Mouse (Mus musculus): Measurements from ENCODE around the gene D2hgdh. TPM values are rescaled to one million over a fixed set of nuclear protein-coding genes. Genes with fewer than 3 reads are reported as not detected.
"Not testable (repeated sequence)": the region's sequence is repeated elsewhere in the genome, so short reads cannot be mapped to it uniquely, and the experiment has no call there.

The D2hgdh gene
- polyA plus RNA-seq, 1 experiment from 2014 or later = 14.8 TPM

DNA sequence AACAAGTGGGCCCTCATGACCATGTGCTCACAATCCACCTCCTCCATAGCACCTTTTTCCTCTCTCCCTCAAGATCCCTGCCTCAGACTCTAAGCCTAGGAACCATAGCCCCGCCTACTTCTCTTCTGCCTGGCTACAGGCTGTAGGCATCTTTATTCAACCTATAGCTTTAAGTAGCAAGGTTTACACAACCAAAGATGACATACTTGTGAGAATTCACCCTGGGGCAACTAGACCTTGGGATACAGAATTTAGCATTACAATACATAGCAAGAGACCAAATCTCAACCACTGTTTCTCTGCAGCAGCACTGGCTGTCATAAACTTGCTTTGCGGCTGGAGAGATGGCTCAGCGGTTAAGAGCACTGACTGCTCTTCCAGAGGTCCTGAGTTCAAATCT is 14.7 kb upstream of the D2hgdh start:
- DNase-seq (ENCODE audit: low spot score) = no peak
- 94% methylated on average over 3 of the region's 3 CpGs for WGBS
- Histone ChIP-seq H3K27me3 (ENCODE audit: low read depth, poor library complexity, severe bottlenecking) (no peaks in the 10 kb centered on the region), H3K4me1 (peaks cover 6% of the 10 kb centered on the region), H3K27ac (replicated peaks) (no peak overlapping the region), H3K36me3 (peaks cover 93% of the 10 kb centered on the region), H3K9me3 (replicated peaks) (no peaks in the 10 kb centered on the region), H3K4me3 (no peak overlapping the region)

DNA sequence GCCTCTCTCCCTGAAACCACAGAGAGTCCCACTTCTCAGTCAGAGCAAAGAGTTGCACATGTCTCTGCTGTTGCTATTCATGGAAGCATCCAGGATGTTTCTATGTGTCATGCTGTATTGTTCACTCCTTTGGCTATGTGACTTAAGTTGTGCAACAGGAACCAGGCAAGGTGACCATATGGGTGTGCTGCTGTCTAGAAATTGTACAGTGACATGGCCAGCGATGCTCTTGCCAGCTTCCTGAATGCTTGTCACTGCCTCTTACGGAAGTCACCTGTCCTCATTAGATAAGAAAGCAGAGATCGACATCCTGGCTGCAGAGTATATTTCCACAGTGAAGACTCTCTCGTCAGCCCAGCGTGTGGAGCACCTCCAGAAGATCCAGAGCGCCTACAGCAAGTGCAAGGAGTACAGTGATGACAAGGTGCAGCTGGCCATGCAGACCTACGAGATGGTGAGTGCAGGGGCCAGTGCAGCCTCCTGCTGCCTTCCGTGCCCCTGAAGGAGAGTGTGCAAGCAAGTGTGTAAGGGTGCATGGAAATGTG is 13.1 kb upstream of the D2hgdh start:
- 92% methylated on average over 8 of the region's 8 CpGs for WGBS
- Histone ChIP-seq H3K27ac (replicated peaks) (no peak overlapping the region), H3K27me3 (ENCODE audit: low read depth, poor library complexity, severe bottlenecking) (no peaks in the 10 kb centered on the region), H3K4me3 (no peak overlapping the region), H3K4me1 (no peaks in the 10 kb centered on the region), H3K9me3 (replicated peaks) (no peaks in the 10 kb centered on the region), H3K36me3 (peaks cover 96% of the 10 kb centered on the region)
- DNase-seq (ENCODE audit: low spot score) = no peak

DNA sequence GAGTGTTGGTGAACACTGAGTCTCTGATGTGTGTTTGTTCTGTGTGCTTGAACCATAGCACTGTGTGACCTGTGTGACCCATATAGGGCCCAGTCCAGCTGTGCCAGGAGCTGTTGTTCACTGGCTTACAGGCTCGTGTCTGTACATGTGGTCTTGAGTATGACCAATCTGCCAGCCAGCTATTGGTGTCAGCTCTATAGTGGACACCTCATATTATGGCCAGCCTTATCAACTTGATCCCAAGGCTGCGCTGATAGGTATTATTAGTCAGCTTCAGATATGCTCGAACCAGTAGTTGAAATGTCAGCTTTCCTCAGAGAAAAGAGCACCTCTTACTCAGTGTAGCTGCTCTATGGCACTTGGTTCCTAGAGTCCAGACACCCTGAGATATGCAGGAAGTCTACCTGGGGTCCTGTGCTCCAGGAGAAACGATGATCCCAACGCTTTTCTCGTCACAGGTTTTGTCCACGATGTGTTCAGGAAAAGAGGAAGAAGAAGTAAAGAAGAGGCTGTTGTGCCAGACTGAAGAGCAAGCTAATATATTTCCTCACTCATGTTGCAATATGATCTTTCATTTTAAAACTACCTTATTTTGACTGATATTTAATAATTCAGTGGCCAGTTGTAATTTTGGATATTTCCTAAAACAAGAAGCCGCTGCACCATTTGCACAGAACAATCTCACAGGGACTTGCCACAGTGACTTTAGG is 6.7 kb upstream of the D2hgdh start:
- Histone ChIP-seq H3K4me3 (no peak overlapping the region), H3K9me3 (replicated peaks) (no peaks in the 10 kb centered on the region), H3K27me3 (ENCODE audit: low read depth, poor library complexity, severe bottlenecking) (no peaks in the 10 kb centered on the region), H3K4me1 (no peaks in the 10 kb centered on the region), H3K36me3 (peaks cover 88% of the 10 kb centered on the region), H3K27ac (replicated peaks) (no peak overlapping the region)
- 92% methylated on average over 8 of the region's 8 CpGs for WGBS
- no peak for DNase-seq (ENCODE audit: low spot score)

DNA sequence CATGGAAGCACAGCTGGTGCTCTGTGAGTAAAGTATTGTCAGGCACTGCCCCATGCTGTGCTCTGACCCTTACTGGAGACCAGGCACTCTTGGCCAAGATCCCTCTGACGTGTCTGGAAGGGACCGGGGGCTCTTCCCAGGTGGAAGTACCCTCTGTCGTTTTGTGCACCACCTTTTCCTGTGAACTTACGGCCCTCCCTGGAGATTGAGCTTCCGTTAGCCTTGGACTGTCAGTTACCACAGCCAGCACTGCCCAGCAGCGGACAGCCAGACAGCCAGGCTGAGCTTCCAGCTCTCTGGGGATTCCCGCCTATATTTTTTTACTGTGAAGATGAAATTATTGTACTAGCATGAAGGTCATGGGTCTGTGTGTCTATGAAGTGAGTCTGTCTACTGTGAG is 6.0 kb upstream of the D2hgdh start:
- Histone ChIP-seq H3K36me3 (peaks cover 81% of the 10 kb centered on the region), H3K4me1 (no peaks in the 10 kb centered on the region), H3K27ac (replicated peaks) (no peak overlapping the region), H3K27me3 (ENCODE audit: low read depth, poor library complexity, severe bottlenecking) (no peaks in the 10 kb centered on the region), H3K9me3 (replicated peaks) (no peaks in the 10 kb centered on the region), H3K4me3 (no peak overlapping the region)
- DNase-seq (ENCODE audit: low spot score) = no peak
- 89% methylated on average over 7 of the region's 7 CpGs for WGBS

DNA sequence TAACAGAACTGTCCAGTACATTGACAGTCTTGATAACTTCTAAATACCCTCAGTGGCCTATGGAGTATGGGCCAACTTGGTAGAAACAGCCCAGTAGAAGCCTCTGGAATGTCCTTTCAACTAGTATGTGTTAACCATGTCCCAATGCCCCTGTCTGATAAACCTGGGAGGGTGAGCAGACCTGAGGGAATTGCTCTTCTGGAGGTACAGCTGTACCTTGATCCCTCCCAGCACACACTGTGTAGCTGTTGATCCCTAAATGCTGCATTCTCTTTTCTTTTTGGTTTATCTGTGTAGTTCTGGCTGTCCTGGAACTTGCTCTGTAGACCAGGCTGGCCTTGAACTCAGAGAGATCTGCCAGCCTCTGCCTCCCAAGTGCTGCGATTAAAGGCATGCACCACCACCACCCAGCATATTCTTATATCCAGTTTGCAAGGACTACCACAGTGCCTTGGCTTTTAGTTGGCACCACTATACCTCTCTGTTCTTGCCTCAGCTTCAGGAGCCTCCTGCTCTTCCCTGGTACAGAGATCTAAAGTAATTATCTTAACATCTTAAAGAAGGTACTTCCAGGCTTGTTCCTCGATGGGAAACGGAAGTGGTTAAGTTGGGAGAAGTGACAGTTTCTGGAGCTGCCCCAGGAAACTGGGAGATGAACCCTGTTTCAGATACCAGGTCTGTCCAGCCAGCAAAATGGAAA is 763 bp upstream of the D2hgdh start:
- Histone ChIP-seq H3K27ac (replicated peaks) (peak overlapping the region; percentile 89), H3K27me3 (ENCODE audit: low read depth, poor library complexity, severe bottlenecking) (no peaks in the 10 kb centered on the region), H3K4me3 (no peak overlapping the region), H3K4me1 (peaks cover 20% of the 10 kb centered on the region), H3K9me3 (replicated peaks) (no peaks in the 10 kb centered on the region), H3K36me3 (peaks cover 29% of the 10 kb centered on the region)
- no peak for DNase-seq (ENCODE audit: low spot score)
- WGBS = 92% methylated on average over 3 of the region's 3 CpGs

DNA sequence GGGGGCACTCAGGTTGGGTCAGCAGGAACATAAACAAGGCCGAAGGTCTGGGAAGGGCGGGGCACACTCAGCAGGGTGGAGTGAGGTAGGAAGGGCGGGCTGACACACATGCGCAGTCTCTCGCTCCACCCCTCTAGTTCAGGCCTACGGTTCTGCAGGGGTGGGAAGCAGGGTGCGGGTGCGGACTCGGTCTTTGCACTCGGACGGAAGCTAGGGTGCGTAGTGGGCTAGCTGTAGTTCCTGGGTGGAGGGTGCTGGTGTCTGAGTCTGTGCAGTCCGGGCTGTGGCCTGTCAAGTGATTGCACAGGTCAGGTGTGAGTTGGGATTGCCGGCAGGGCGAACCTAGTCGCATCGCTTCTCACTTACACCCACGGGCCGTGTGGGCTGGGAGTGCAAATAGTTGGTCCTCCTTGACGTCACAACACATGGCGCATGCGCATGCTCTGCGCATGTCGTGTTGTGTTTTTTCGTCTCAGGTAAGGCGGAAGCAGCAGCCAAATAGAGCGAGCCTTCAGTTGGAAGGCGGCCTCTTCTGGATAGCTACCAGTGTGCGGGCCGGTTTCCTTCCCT is 481 bp downstream of the D2hgdh start:
- Histone ChIP-seq H3K27ac (replicated peaks) (peak overlapping the region; percentile 89), H3K27me3 (ENCODE audit: low read depth, poor library complexity, severe bottlenecking) (no peaks in the 10 kb centered on the region), H3K9me3 (replicated peaks) (no peaks in the 10 kb centered on the region), H3K4me3 (peak overlapping the region; percentile 68), H3K4me1 (peaks cover 20% of the 10 kb centered on the region), H3K36me3 (peaks cover 20% of the 10 kb centered on the region)
- DNase-seq (ENCODE audit: low spot score) = peak; percentile 89
- under 1% methylated on average over 30 of the region's 30 CpGs for WGBS

DNA sequence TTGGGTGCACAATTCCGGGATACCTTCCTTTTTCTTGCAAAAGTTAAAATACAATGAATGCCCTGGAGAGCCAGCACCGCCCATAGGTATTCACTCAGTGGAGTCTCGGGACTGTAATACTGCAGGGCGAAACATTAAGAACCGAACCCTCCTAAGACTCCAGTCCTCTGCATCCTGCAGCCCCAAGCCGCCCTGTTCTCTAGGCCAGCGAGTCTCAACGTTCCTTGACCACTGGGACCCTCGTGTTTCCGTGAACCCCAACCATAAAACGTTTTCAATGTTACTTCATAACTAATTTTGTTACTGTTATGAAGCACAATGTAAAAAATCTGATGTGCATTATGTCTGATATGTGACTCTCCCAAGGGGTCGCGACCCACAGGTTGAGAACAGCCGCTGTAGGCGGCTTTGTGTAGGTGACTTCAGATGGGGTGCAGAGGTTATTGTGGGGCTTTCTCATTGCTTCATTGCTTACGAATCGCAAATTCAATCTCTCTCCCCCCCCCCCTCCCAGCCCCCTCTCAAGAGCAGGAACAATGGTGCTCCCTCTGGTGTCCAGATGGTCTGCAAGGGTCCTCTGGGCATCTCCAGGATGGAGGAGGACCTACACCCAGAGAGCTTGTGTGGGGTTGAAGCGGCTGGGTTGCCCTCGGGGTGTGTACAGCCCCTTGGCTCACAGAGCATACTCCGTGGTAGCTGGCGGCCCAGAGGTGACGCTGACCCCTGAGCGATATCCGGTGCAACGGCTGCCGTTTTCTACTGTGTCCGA is 1.2 kb downstream of the D2hgdh start:
- Histone ChIP-seq H3K27ac (replicated peaks) (peak overlapping the region; percentile 89), H3K4me1 (peaks cover 20% of the 10 kb centered on the region), H3K36me3 (peaks cover 12% of the 10 kb centered on the region), H3K27me3 (ENCODE audit: low read depth, poor library complexity, severe bottlenecking) (no peaks in the 10 kb centered on the region), H3K9me3 (replicated peaks) (no peaks in the 10 kb centered on the region), H3K4me3 (peak overlapping the region; percentile 68)
- DNase-seq (ENCODE audit: low spot score) = peak; percentile 31
- WGBS = 47% methylated on average over 27 of the region's 27 CpGs

DNA sequence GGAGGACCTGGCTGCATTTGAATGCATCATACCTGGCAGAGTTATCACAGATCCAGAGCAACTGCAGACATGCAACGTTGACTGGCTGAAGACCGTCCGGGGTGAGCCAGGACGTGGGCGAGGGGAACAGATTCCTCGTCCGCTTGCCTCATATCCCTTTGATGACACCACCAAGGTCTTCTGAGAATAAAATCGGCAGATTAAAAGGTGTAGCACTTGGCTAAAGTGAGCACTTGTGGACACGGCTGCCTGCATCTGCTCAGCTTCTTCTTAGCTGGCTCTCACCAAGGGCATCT is 1.8 kb downstream of the D2hgdh start:
- Histone ChIP-seq H3K4me1 (peaks cover 20% of the 10 kb centered on the region), H3K4me3 (peak overlapping the region; percentile 68), H3K27me3 (ENCODE audit: low read depth, poor library complexity, severe bottlenecking) (no peaks in the 10 kb centered on the region), H3K36me3 (peaks cover 7% of the 10 kb centered on the region), H3K9me3 (replicated peaks) (no peaks in the 10 kb centered on the region), H3K27ac (replicated peaks) (peak overlapping the region; percentile 89)
- WGBS = 96% methylated on average over 9 of the region's 9 CpGs
- DNase-seq (ENCODE audit: low spot score) = no peak

DNA sequence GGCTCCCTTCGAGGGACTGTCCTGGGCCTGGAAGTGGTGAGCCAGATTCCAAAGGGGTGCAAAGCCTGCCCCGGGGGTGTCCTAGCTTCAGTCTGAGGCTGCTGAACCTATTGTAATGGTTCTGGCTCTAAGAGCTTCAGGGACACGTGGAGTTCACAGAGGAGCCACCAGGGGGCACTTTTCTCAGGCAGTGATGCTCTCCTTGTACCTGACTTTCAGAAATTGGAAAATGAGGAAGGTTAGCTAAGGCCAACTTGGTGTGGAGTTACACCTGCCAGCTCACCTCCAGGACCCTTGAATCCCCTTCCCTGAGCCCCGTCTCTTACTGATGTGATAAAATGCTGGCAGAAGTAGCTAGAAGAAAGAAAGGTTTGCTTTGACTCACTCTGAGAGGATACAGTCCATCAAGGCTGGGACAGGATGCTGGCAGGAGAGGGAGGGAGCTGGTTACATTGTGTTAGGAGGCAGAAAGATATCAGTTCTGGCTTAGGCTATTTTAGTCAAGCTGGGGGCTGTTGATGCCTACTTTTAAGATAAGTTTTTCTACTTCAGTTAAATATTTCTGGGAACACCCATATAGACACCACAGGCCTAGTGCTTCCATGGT is 8.1 kb downstream of the D2hgdh start:
- H3K4me1 ChIP-seq; DNase-seq (ENCODE audit: low spot score); H3K9me3 ChIP-seq (replicated peaks); H3K27ac ChIP-seq (replicated peaks); H3K27me3 ChIP-seq (ENCODE audit: low read depth, poor library complexity, severe bottlenecking); H3K4me3 ChIP-seq: not testable (repeated sequence)
- 65% methylated on average over 4 of the region's 4 CpGs for WGBS
- H3K36me3 ChIP-seq = peaks cover 34% of the 10 kb centered on the region

DNA sequence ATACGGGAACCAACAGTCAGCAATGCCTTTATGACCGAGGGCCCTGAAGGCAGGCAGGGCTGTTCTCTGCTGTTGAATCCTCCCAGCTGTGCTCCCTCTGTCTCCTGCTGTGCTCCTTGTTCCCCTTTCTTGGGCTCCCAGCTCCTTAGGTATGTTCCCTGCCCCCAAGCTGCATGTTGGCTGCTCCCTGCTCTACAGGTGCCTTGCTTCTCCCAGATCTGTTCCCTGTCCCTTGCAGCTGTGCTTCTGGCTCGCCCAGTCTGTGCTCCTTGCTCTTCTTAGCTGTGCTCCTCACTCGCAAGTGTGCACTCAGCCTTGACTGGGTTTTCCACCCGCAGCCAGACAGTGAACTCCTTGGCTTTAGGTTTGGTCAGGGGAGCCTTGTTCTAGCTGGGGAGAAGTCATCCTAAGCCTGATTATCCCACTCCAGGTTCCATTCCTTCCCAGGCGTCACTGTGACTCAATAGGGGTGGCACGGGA is 10.0 kb downstream of the D2hgdh start:
- Histone ChIP-seq H3K4me3 (no peak overlapping the region), H3K9me3 (replicated peaks) (no peaks in the 10 kb centered on the region), H3K27me3 (ENCODE audit: low read depth, poor library complexity, severe bottlenecking) (no peaks in the 10 kb centered on the region), H3K36me3 (peaks cover 37% of the 10 kb centered on the region), H3K4me1 (no peaks in the 10 kb centered on the region), H3K27ac (replicated peaks) (no peak overlapping the region)
- DNase-seq (ENCODE audit: low spot score) = no peak
- 83% methylated on average over 7 of the region's 7 CpGs for WGBS

DNA sequence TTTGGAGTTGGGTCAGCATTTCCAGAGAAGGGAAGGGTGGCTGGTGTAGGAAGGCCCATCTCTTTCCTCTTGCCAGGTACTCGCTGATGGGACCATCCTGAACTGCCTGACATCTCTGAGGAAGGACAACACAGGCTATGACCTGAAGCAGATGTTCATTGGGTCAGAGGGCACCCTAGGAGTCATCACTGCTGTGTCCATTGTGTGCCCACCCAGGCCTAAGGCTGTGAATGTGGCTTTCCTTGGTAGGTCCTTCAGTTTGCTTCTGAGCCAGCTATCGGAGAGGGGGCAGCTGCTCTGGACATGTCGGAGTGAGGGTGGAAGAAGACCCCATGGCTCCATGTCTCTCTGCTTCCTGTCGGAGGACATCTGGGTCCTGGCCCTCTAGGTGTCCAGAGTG is 10.5 kb downstream of the D2hgdh start:
- Histone ChIP-seq H3K4me1 (no peaks in the 10 kb centered on the region), H3K36me3 (peaks cover 35% of the 10 kb centered on the region), H3K27me3 (ENCODE audit: low read depth, poor library complexity, severe bottlenecking) (no peaks in the 10 kb centered on the region), H3K27ac (replicated peaks) (no peak overlapping the region), H3K4me3 (no peak overlapping the region), H3K9me3 (replicated peaks) (no peaks in the 10 kb centered on the region)
- WGBS = 93% methylated on average over 4 of the region's 4 CpGs
- DNase-seq (ENCODE audit: low spot score) = no peak

DNA sequence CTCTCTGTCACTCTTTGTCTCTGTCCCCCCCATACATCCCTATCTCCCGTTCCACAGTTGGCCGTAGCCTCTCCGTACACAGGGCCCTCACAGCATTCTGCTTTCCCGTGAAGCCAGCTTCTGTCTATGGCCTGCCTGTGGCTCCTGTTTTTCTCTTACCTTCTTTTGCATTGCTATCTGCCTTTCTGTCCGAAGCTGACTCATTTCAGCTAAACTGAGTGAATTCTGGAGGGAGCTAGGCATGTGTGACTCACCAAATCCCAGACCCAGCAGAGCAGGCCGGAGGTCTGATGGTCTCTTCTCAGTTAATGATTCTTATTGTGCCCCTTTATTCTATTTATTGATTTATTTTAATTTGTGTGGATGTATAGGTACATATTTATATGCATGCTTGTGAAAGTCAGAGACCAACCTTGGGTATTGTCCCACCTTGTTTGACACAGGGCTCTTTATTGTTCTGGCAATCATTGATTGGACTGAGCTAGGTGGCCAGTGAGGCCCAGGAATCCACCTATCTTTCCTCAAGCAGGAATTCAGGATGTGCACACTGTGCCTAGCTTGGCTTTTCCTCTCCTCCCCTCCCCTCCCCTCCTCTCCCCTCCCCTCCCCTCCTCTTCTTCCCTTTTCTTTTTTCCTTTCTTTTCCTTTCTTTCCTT is 11.3 kb downstream of the D2hgdh start:
- DNase-seq (ENCODE audit: low spot score) = no peak
- peaks cover 35% of the 10 kb centered on the region for H3K36me3 ChIP-seq

More for the DNA sequence above, 11.3 kb downstream of the D2hgdh start:
- WGBS = 93% methylated on average over 6 of the region's 6 CpGs
- Histone ChIP-seq H3K27me3 (ENCODE audit: low read depth, poor library complexity, severe bottlenecking) (no peaks in the 10 kb centered on the region), H3K9me3 (replicated peaks) (no peaks in the 10 kb centered on the region), H3K4me3 (no peak overlapping the region), H3K27ac (replicated peaks) (no peak overlapping the region), H3K4me1 (no peaks in the 10 kb centered on the region)

Measured in midbrain, embryonic 10.5 days (tissue).